Mouse (Mus musculus) heart, postnatal 0 days (tissue): ENCODE measurements at regions not wholly inside any gene's neighbourhood (a gene's known extent, or its start where the extent isn't known, plus 50 kb on each side); places are given as distances from the start of the nearest gene placed in this dataset.

Experiments used
- CTCF ChIP-seq: IDR thresholded peaks from 2 replicates; pipeline ENCODE4 v1.5.1; 2016; ENCODE audit warnings: antibody characterized with exemption, control low read depth, low read depth
- EP300 ChIP-seq: IDR thresholded peaks from 2 replicates; pipeline ENCODE4 v1.6.1; 2016; ENCODE audit warnings: antibody characterized with exemption, low read depth

GRCm38 (mm10) chr17:14114856-14115255 is 55.5 kb upstream of the Gm7358 start:
- TF ChIP-seq CTCF (no peak), EP300 (no peak)
